Mouse (Mus musculus) ovary, postnatal 36 days (tissue): ENCODE results near the gene Nup133.

ENCODE experiments used
- DNase-seq: peaks from one replicate; pipeline ENCODE4 v3.0.0; 2022; ENCODE audit warnings: low spot score, mixed read lengths

The Nup133 gene

DNA sequence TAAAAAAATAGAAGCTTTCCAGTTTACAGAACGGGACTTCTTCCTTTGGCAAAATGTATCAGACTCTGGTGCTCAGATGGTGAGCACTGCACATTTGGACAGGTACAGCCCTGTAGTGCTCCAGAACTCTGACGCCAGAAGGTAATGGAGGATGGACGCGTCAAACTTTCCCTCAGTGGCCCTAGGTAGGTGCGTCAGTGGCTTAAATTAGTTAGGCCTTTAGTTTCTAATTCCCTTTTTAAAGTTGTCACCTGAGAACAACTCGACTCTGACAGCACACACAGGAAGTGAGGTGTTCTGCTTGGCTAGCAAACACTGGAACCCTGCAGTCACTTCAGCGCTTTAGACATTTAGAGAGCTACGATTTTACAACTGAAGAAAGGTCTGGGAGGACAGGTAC is 4.6 kb upstream of the Nup133 start:
- DNase-seq, result no peak

DNA sequence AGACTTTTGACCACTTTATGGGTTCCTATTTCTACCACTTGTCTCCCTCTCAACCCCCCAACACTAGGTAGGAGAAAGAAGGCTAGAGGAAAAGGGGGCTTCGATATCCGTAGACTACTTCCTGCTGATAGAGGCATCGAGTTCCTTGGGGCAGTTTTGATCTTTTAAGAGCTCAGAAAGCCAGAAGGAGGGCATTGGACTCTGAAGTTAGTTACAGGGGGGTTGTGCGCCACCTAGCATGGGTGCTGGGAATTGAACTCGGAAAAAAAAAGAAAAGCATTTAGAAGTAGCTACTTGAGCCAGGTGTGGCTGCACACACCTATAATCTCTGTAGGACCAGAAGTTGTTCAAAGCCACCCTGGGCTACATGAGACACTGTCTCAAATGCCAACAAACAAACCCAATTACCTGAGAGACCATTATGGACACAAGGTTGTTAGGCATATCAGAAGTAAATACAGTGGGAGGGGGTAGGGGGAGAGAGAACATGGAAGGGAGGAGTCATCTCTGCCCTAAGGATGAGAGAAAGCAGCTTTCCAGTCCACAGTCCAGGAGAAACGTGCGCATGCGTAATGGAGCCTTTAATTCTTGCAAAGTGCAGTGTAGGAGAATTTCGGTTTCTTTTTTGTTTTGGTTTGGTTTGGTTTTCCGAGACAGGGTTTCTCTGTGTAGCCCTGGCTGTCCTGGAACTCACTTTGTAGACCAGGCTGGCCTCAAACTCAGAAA is 1.2 kb upstream of the Nup133 start:
- peak; percentile 43 for DNase-seq

DNA sequence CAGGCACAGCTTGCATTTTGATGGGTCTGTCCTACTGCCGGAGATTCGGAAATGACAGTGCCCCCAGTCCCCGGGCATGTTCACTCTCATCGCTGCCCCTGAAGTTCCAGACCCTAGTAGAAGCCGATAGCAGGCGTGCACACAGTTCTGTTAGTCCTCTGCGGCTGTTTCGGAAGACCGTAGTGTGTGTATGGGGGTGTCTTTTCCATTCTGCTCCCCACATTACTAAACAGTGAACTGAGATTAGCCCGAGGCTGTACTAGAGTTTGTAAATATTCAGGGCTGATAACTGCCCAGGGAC is 571 bp upstream of the Nup133 start:
- no peak for DNase-seq

DNA sequence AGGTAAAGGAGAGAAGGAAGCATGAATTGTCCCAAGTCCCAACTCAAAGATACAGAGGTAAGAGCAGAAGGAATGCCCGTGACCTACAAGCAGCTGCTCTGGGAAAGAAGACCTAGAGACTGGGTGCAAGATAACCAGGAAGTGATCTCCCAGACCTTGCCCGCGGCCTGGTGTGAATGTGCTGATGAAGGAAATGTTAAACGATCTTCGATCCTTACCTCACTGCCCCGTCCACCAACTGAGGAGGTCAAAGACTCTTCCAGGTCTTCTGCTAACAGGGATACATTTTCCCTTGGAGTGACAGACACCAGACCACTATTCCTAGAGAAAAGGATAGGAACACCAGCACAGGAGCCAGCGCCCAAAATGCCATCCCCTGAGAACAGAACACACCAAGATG is 20.0 kb downstream of the Nup133 start:
- no peak for DNase-seq

DNA sequence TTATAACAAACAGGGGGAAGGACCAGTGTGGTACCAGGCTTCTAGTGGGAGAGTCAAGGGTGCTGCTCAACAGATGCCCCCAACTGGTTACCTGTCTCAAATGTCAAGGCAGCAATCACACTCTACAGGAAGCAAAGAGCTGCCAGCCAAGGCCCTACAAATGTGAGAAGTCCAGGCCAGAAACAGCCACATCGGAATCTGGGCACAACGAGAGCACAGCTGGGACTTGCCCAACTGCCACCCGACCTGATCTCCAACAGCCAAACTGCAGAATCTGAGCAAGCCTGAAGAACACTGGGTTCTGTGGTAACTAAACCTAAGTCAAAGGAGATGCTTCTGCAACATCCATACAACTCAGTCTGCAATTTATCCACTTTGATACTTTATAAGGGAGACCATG is 23.4 kb downstream of the Nup133 start:
- no peak for DNase-seq

DNA sequence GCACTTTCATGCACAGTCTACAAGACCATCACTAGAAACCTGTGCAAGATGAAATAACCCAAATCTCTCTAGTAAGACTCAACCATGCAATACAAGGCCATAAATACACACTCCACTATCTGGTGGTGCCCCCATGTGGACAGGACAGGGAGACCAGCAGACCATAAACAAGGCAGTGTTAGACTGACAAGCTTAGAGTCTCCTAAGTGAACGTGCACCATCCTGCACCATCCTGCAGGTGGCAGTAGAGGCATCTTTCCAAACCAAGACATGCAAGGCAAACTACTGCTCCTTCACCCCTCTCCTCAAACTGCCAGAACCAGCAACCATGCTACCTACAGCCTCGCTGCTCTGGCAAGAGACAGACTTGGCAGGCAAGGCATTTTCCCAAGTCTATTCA is 24.3 kb downstream of the Nup133 start:
- peak; percentile 72 for DNase-seq

DNA sequence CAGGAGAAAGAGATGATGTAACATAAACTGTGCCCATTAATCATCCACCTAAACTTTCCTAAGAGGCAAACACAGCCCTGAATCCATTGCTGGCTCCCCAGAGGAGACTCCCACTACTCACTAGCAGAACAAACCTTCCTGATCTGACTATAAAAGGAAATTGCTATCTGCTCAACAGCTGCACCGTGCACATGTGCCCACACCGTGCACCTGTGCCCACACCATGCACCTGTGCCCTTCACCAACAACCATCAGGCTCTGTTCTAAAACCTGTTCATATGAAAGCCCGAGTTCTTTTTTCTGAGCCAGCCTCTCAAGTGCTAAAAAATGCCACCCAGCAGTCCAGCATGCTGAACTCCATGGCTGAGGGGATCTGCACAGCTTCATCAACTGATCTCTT is 34.4 kb downstream of the Nup133 start:
- DNase-seq, result no peak

DNA sequence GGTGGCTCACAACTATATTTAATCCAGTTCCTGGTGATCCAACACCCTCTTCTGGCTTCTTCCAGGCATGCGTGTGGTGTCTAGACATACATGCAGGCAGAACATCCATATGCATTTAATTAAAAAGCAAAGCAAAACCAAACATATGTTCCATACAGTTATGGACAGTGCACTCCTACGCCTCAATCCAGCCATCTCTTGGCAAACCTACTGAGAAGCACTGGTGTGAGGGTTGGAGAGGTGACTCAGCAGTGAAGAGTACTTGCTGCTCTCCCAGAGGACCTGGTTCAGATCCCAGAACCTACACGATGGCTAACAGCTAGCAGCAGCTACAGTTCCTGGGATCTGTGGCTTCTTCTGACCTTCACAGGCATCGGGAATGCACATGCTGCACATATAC is 36.8 kb downstream of the Nup133 start:
- no peak for DNase-seq

DNA sequence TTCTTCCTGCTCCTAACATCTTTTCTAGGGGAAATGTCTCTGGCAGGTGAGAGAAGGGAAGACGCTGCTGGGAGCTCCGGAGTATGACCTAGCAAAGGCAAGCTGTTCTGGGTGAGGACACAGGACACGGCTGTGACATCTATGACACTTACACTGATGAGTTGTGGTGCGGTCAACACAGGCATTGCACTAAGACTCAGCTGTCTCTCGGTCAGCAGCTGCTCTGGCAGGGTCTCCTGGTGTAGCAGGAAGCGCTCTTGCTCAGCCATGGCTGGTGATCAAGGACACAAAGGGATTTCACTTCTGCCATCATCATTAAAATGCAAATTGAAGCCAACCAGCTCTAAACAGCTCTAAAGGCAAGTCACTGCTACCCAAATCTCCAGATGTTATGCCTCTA is 41.5 kb downstream of the Nup133 start:
- no peak for DNase-seq

DNA sequence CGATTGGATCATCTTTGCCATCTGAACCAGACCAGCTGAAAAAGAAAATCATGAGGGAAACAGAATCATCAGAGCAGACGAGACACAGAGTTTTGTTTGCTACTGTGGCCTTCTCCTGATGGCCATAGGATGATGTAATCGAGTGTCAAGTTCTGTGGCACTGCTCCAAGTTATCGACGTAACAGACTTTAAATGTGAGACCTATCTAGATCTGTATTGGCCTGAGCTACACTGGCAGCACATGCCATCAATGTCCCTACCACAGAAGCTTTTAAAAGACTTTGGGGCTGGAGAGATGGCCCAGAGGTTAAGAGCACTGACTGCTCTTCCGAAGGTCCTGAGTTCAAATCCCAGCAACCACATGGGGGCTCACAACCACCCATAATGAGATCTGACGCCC is 46.4 kb downstream of the Nup133 start:
- no peak for DNase-seq

DNA sequence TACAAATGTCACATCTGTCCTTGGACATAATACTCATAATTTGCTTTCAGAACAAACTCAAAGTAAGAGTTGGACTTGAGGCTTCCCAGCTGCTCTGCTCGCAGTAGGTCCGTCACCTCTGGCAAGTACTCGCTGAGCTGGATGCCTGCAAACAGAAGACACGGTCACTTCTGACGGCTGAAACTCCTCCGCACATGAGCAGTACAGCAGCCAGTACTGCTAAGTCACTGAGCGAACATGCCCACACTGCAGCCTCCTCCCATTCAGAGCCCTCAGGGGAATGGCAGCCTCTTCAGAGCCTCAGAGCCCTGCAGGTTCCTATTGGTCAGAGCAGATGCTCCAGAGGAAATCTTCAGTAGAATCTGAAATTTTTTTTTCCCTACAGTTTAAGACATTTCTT is 49.7 kb downstream of the Nup133 start:
- DNase-seq, result no peak

DNA sequence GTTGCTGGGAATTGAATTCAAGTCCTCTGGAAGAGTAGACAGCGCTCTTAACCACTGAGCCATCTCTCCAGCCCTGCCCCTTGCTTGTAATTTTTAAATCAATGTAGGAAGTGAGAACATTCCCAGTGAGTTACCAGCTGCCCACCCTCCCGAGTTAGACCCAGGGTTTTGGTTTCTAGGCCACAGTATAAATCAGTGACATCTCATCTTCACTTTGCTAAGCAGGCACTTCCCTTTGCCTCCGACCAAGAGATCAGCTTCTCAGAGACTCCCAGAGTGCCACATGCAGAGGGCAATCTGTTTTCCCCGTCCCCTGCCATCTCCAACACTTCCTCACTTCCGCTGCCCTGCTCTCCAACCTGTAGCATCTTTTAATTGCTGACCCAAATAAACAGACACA is 50.5 kb downstream of the Nup133 start:
- no peak for DNase-seq

DNA sequence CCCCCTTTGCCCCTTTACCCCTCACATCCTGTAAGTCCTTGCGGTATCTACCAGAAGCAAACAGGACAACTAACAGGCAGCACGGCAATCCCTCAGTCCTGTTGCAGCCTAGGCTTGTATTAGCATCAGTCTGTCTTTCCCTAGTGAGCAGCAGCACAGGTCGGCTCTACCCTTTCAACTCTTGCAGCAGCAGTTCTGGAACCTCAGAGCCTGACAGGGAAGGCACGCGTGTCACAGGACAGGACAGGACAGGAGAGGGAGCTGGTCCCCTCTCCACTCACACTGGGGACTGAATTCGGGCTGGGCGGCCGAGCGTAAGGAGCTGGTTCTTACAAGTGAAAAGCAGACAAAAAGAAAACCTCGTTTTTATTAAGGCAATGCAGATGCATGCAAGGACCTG is 52.3 kb downstream of the Nup133 start:
- DNase-seq, result no peak

DNA sequence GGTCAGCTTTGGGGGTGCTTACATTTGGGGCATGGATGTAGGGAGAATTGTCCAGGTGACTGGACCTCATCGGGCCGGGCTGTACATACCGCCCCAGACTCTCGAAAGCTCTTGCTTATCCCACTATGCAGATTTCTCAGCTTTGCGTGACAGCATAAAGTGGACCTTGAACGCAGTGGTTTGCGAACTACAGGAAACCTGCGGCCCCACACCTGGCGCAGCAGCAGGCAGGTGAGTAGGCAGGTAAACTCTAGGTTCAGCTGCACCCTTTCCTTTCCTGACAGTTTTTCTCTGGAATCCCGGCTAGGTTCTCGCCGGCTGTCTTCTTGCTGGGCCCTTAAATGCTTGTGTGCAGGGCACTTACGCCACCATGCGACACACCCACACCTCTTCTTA is 52.7 kb downstream of the Nup133 start:
- DNase-seq, result no peak

DNA sequence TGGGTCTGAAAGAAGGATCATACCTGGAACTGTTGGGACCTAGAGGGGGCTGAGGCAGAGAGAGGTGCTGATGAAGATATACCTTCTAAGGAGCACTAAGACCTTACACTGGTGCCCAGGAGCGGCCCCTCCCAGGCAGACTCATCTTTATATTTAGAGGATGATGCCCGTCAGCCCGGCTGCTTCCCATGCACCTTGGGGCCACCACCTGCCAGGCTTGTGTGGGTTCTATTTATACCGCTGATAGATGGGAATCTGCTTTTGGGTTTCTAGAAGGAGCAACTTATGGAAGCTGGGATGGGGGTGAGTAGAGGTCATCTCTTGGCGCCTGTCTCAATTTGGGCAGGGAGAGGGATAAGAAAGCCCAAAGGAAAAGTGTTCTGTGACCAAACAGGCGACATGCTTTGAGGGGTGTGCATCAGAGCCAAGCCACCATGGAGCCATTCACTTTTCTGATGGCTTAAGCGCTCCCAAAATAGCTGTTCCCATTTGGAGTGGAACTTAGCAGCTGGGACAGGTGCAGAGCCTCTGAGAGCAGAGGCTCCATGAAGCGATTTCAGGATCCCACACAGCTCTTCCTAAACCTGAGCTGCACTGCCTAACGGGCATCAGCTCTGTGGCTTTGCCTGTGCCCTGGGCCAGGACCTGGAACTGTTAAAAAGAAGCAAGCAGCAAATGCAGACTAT is 53.2 kb downstream of the Nup133 start:
- DNase-seq, result no peak

DNA sequence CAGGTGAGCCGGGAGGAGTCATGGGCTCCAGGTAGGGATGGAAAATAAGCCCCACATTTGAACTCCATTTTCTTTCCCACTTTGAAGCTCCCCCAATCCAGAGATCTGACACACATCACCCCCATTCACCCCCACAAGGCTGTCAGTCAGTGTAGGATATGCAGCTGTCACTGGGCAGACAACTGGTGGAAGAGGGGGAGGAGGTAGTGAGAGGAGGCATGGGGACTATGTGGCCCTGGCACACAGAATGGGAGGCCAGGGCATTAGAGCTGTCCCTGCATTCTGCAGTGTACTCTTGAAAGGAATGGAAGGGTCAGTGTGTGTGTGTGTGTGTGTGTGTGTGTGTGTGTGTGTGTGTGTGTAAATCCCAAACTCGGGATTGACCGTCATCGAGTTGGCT is 53.8 kb downstream of the Nup133 start:
- DNase-seq, result no peak

DNA sequence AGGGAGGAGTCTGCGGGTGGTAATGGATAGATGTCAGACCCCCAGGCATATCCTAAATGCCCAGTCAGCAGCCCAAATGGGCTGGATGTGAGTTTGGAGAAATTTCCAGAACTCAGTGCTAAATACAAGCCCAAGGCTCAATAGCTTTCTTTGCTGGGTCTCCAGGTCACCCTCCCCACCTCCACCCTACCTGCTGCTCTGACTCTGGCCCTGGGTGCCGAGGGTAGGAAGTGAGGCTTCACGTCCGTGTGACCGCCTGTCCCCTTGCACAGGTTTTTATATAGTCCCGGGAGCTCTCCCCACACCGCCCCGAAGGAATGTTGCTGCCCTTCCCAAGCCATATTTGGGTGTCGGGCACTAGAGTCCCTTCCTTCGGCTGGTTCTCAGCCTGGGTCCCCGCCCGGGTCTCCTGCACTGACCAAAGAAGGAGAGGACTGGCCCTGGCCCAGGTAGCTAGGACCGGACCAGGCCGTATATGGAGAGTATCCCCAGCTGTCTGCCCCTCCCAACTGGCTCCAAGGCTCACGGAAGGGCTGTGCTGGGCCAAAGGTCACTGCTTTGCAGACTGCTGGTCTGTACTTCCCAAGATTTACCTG is 54.5 kb downstream of the Nup133 start, which contains the start of gene Acta1:
Acta1 (minus strand) TSS at position 250 of the 596 bp plus-strand sequence.
- no peak for DNase-seq

DNA sequence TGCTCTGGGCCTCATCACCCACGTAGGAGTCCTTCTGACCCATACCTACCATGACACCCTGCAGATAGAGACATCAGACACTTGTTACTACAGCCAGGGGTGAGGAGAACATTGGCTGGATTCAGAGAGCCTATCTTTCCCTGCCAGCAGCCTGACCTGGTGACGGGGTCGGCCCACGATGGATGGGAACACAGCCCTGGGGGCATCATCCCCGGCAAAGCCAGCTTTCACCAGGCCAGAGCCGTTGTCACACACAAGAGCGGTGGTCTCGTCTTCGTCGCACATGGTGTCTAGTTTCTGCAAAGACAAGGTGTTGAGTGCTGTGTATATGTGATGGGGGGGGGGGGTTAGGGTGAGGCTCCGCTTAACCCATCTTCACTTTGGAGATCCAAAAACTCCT is 55.7 kb downstream of the Nup133 start:
- DNase-seq, result no peak

DNA sequence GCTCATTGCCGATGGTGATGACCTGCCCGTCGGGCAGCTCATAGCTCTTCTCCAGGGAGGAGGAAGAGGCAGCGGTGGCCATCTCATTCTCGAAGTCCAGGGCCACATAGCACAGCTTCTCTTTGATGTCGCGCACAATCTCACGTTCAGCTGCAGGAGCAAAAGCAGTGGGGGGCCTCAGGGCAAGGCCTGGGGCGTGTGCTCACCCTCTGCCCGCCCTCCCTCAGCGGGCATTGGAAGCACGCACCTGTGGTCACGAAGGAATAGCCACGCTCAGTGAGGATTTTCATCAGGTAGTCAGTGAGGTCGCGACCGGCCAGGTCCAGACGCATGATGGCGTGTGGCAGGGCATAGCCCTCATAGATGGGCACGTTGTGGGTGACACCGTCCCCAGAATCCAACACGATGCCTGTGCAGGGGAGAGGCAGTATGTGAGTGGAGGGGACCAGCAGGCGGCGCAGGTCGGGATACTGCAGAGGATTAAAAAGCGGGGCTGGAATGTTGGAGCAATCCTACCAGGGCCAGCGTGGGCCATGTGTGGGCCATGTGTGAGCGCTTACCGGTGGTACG is 56.4 kb downstream of the Nup133 start:
- DNase-seq, result no peak

DNA sequence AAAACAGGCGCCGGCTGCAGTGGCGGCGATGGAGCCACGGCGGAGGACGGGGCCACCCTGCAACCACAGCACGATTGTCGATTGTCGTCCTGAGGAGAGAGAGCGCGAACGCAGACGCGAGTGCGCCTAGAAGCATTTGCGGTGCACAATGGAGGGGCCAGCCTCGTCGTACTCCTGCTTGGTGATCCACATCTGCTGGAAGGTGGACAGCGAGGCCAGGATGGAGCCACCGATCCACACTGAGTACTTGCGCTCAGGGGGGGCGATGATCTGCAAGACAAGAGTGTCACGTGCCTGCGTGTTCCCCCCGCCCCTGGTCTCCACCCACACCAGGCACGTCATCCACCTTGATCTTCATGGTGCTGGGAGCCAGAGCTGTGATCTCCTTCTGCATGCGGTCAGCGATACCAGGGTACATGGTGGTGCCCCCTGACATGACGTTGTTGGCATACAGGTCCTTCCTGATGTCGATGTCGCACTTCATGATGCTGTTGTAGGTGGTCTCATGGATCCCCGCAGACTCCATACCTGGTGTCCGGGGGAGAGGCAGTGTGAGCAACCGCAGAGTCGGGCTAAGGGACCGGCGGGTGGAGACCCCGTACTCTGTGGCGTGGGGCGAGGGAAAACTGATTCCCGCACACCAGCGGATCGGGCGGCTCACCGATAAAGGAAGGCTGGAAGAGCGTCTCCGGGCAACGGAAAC is 57.0 kb downstream of the Nup133 start:
- no peak for DNase-seq

DNA sequence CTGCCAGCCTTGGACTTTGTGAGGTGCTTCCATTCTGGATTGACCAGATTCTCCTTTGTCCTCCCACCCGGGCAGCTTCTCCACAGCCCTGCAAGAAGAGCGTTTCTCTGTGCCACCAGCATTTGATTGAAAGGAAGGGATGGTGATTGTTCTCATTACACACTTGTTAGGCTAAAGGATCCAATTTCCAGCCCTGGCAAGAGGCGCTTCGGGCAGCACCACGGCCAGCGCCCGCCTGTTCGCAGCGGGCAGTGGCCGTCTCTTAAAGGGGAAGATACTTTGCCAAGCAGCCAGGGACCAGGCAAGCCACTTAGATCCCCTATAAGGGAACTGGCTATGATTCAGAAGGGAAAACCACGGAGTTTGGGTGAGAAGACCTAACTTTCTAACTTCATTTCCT is 57.8 kb downstream of the Nup133 start:
- DNase-seq, result peak; percentile 65

DNA sequence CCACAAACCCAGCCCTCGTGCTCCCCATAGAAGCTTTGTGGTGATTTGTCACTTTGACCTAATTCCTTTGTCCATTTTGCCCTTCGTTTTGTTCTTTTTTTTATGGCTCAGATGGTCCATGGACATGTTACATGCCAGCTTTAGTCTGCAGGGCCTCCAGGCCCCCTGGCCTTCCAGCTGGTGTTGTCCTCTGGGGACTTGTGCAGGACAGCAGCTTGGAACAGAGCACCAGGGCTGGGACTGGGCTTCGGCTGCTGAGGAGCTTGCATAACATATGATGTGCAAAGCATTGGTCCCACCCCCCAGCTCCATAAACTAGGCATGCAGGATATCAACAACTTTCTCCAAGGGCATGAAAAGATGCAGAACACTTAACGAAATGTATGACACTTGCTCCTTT is 59.3 kb downstream of the Nup133 start:
- DNase-seq, result no peak

DNA sequence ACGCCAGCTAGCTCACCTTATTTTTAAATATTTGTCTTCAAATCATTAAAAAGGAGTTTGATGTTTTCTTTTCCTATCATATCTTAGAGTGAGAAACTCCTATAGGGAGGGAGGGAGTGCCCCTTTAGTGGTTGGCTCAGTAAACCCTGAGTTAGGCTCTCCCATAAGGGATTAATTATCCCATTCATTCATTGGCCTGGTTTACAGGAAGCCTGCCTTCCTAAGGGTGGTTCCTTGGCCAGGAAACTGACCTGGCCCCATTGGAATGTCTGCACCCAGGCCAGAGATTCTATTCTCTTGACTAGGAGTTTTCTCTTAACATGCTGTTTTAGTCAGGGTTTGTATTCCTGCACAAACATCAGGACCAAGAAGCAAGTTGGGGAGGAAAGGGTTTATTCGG is 61.1 kb downstream of the Nup133 start:
- no peak for DNase-seq
